Comparison of ENCODE assay signal across 9 mouse cellular contexts in genomic region chr6:84010303-84011225, GRCm38 (mm10). TPM values are rescaled to one million over a fixed set of nuclear protein-coding genes. Genes with fewer than 3 reads are reported as not detected.
DNase-seq lines count a peak whose midpoint lies in the region; ATAC-seq and TF ChIP-seq lines count a peak whose summit lies in the region.
"Had no signal": no experiment of that assay in that cellular context is flagged by ENCODE, and none has a peak within 500 bp of the region (broad histone marks: within the 10 kb centered on the region; RNA-seq: fewer than 3 reads in every experiment).

No protein-coding gene starts in this region.

- H3K4me2 ChIP-seq in intestine, embryonic 15.5 days (replicated peaks): peak overlapping the region; percentile 93; the same call in 1 of the 2 replicates
- H3K4me2 ChIP-seq in midbrain, embryonic 15.5 days: no peak overlapping the region
- H3K4me2 ChIP-seq in lung, postnatal 0 days (replicated peaks; ENCODE audit: low read depth, low read length): no peak overlapping the region

- no peaks in the 10 kb centered on the region for H3K36me3 ChIP-seq in intestine, embryonic 15.5 days
- no peaks in the 10 kb centered on the region for H3K36me3 ChIP-seq in midbrain, embryonic 15.5 days (replicated peaks)
- H3K36me3 ChIP-seq in lung, postnatal 0 days (ENCODE audit: insufficient read depth, low read length): no peaks in the 10 kb centered on the region

- H3K9me3 ChIP-seq in intestine, embryonic 15.5 days: no peaks in the 10 kb centered on the region
- no peaks in the 10 kb centered on the region for H3K9me3 ChIP-seq in midbrain, embryonic 15.5 days
- H3K9me3 ChIP-seq in lung, postnatal 0 days (ENCODE audit: low read length): no peaks in the 10 kb centered on the region

- 45% methylated on average over 8 of the region's 8 CpGs for WGBS in intestine, embryonic 15.5 days
- WGBS in midbrain, embryonic 15.5 days: 34% methylated on average over 8 of the region's 8 CpGs
- 46% methylated on average over 8 of the region's 8 CpGs for WGBS in lung, postnatal 0 days

- no peak overlapping the region for H3K4me3 ChIP-seq in intestine, embryonic 15.5 days (replicated peaks)
- H3K4me3 ChIP-seq in midbrain, embryonic 15.5 days: no peak overlapping the region
- no peak overlapping the region for H3K4me3 ChIP-seq in lung, postnatal 0 days (ENCODE audit: low read depth, low read length)

- H3K27ac ChIP-seq in intestine, embryonic 15.5 days: peak overlapping the region; percentile 52
- no peak overlapping the region for H3K27ac ChIP-seq in midbrain, embryonic 15.5 days
- H3K27ac ChIP-seq in lung, postnatal 0 days (ENCODE audit: low read length): no peak overlapping the region
- H3K27ac ChIP-seq: macrophage had no signal

- peaks cover 23% of the 10 kb centered on the region for H3K4me1 ChIP-seq in intestine, embryonic 15.5 days (replicated peaks)
- H3K4me1 ChIP-seq in midbrain, embryonic 15.5 days: peaks cover 23% of the 10 kb centered on the region
- peaks cover 3% of the 10 kb centered on the region; the same call in 1 of the 2 replicates for H3K4me1 ChIP-seq in lung, postnatal 0 days (ENCODE audit: insufficient read depth, low read depth, low read length)

- TF ChIP-seq CTCF in lung, postnatal 0 days (IDR thresholded peaks at IDR 0.05): no peak

- peak; percentile 53 for DNase-seq in urinary bladder, postnatal 14 days (ENCODE audit: low spot score)
- no peak for DNase-seq in urinary bladder, postnatal 10 days (ENCODE audit: low spot score)
- peak; percentile 36 for DNase-seq in gastrocnemius, postnatal 25 days
- DNase-seq in lung, postnatal 0 days (ENCODE audit: low spot score): no peak

- ATAC-seq in intestine, embryonic 15.5 days: peak; percentile 61
- peak; percentile 45; the same call in 1 of the 2 replicates for ATAC-seq in midbrain, embryonic 15.5 days (replicated peaks)
- no peak for ATAC-seq in monocyte, adult 5-6 weeks (replicated peaks; ENCODE audit: insufficient number of reproducible peaks, low FRiP score, low TSS enrichment, poor library complexity, severe bottlenecking)
- ATAC-seq in activated CD4-positive, CD25-positive, alpha-beta regulatory T cell, adult 4 months: no peak
- no peak for ATAC-seq in lung, postnatal 0 days

- no peak overlapping the region for H3K9ac ChIP-seq in intestine, embryonic 15.5 days
- no peak overlapping the region for H3K9ac ChIP-seq in midbrain, embryonic 15.5 days
- H3K9ac ChIP-seq in lung, postnatal 0 days (replicated peaks; ENCODE audit: low read depth): no peak overlapping the region

- no peak for TF ChIP-seq EP300 in lung, postnatal 0 days (IDR thresholded peaks at IDR 0.05)

- H3K27me3 ChIP-seq in intestine, embryonic 15.5 days (replicated peaks): no peaks in the 10 kb centered on the region
- H3K27me3 ChIP-seq in midbrain, embryonic 15.5 days (replicated peaks): peaks cover 3% of the 10 kb centered on the region
- H3K27me3 ChIP-seq in lung, postnatal 0 days (replicated peaks; ENCODE audit: insufficient read depth, low read length): no peaks in the 10 kb centered on the region

RNA-seq across cellular contexts. Expression of gene Dysf, which starts 2.2 kb away (rescaled TPM):
- 10 to 100 TPM; 84.4 to 99.3 TPM for total RNA-seq in gastrocnemius, postnatal 25 days (2021)
- polyA plus RNA-seq in intestine, embryonic 15.5 days (2015; fragmentation: Nextera tagmentation; extraction: Ambion mirVana): 7.0 and 8.6 TPM in 2 replicates
- polyA plus RNA-seq in midbrain, embryonic 15.5 days (2015; fragmentation: Nextera tagmentation; extraction: Ambion mirVana): 1.6 and 2.6 TPM in 2 replicates
- not detected in 3 replicates for total RNA-seq in monocyte, adult 5-6 weeks (2017)
- polyA plus RNA-seq in activated CD4-positive, CD25-positive, alpha-beta regulatory T cell, adult 4 months (2017; shearing (Covaris generic)): not detected
- polyA plus RNA-seq in lung, postnatal 0 days (2015; fragmentation: Nextera tagmentation; extraction: Ambion mirVana): 6.3 and 6.6 TPM in 2 replicates

Comparison
In these comparisons a context has a peak if more than half of its experiments do, and no peak if none do; other contexts are left out.
1. DNase-seq: peak in urinary bladder, postnatal 14 days (single experiment) and gastrocnemius, postnatal 25 days (single experiment); none in urinary bladder, postnatal 10 days (single experiment) and lung, postnatal 0 days (single experiment).
2. ATAC-seq: peak in intestine, embryonic 15.5 days (single experiment) and midbrain, embryonic 15.5 days (single experiment); none in monocyte, adult 5-6 weeks (single experiment), activated CD4-positive, CD25-positive, alpha-beta regulatory T cell, adult 4 months (single experiment) and lung, postnatal 0 days (single experiment).